Mouse (Mus musculus) MEL (cell line): Measurements from ENCODE around the gene Prkd1. TPM values are rescaled to one million over a fixed set of nuclear protein-coding genes. Genes with fewer than 3 reads are reported as not detected.

Experiments
- DNase-seq: peaks from one replicate; pipeline ENCODE4 v3.0.0; 2011; ENCODE audit warnings: low read depth, low spot score
- H3K27ac ChIP-seq: 2 replicates; pipeline ENCODE4 v1.5.1; 2012; ENCODE audit warnings: low read depth, mild to moderate bottlenecking, control low read depth, low read length, moderate library complexity; ENCODE audit not compliant: control insufficient read depth
- H3K27me3 ChIP-seq, 2 experiments: fragments of 150-350 bp in 1 of 2; sonication (generic) in 1 of 2; 2 replicates each; pipeline ENCODE4 v1.6.1; 2012; ENCODE audit warnings: low read length in 2 of 2, mild to moderate bottlenecking in 2 of 2, improper control_type of control experiment in 1 of 2, moderate library complexity in 1 of 2; ENCODE audit not compliant: insufficient read depth in 2 of 2, control insufficient read depth in 1 of 2
- H3K36me3 ChIP-seq, 2 experiments: 2 replicates each; pipeline ENCODE4 v1.6.1; 2012 to 2014; ENCODE audit warnings: low read length in 2 of 2, improper control_type of control experiment in 1 of 2, inconsistent platforms in 1 of 2, mild to moderate bottlenecking in 1 of 2; ENCODE audit not compliant: insufficient read depth in 2 of 2, control insufficient read depth in 1 of 2
- H3K4me1 ChIP-seq, 2 experiments: fragments of 150-350 bp in 1 of 2; sonication (generic) in 1 of 2; 2 replicates each; pipeline ENCODE4 v1.6.1; 2012; ENCODE audit warnings: low read length in 2 of 2, improper control_type of control experiment in 1 of 2, mild to moderate bottlenecking in 1 of 2; ENCODE audit not compliant: insufficient read depth in 2 of 2, control insufficient read depth in 1 of 2
- H3K4me3 ChIP-seq, 2 experiments: fragments of 150-350 bp in 1 of 2; sonication (generic) in 1 of 2; 2 replicates each; pipeline ENCODE4 v1.5.1; 2012; ENCODE audit warnings: low read depth in 2 of 2, low read length in 2 of 2, mild to moderate bottlenecking in 2 of 2, moderate library complexity in 2 of 2, control low read depth in 1 of 2, improper control_type of control experiment in 1 of 2; ENCODE audit not compliant: control insufficient read depth in 1 of 2, insufficient read depth in 1 of 2
- H3K79me2 ChIP-seq: 2 replicates; pipeline ENCODE4 v1.6.1; 2012; ENCODE audit warnings: mild to moderate bottlenecking, low read length, moderate library complexity; ENCODE audit not compliant: control insufficient read depth, poor library complexity, insufficient read depth
- H3K9ac ChIP-seq: 2 replicates; pipeline ENCODE4 v1.6.1; 2012; ENCODE audit warnings: low read depth, mild to moderate bottlenecking, control low read depth, low read length, moderate library complexity; ENCODE audit not compliant: control insufficient read depth, poor library complexity, severe bottlenecking
- H3K9me3 ChIP-seq: fragments of 150-350 bp; sonication (generic); replicated peaks from 2 replicates; pipeline ENCODE4 v1.6.1; 2012; ENCODE audit warnings: mild to moderate bottlenecking, low read length, improper control_type of control experiment, moderate library complexity; ENCODE audit not compliant: insufficient read depth
- BHLHE40 ChIP-seq: IDR thresholded peaks from 2 replicates; pipeline ENCODE4 v1.6.1; 2012; ENCODE audit warnings: low read depth, mild to moderate bottlenecking, inconsistent platforms, low read length, improper control_type of control experiment, borderline replicate concordance
- CHD2 ChIP-seq: IDR thresholded peaks from 2 replicates; pipeline ENCODE4 v1.6.1; 2011; ENCODE audit warnings: low read length, improper control_type of control experiment
- ELF1 ChIP-seq: IDR thresholded peaks from 2 replicates; pipeline ENCODE4 v1.6.1; 2014; ENCODE audit warnings: low read depth, mild to moderate bottlenecking, inconsistent platforms, low read length, improper control_type of control experiment, moderate library complexity
- EP300 ChIP-seq, 2 experiments: IDR thresholded peaks; 2 replicates each; pipeline ENCODE4 v1.6.1; 2011; ENCODE audit warnings: improper control_type of control experiment in 2 of 2, low read length in 2 of 2, low read depth in 1 of 2, mild to moderate bottlenecking in 1 of 2
- ETS1 ChIP-seq: IDR thresholded peaks from 2 replicates; pipeline ENCODE4 v1.6.1; 2012; ENCODE audit warnings: low read depth, mild to moderate bottlenecking, inconsistent platforms, low read length, improper control_type of control experiment, moderate library complexity
- JUND ChIP-seq: IDR thresholded peaks from 2 replicates; pipeline ENCODE4 v1.6.1; 2011; ENCODE audit warnings: low read depth, mild to moderate bottlenecking, improper control_type of control experiment, low read length
- KAT2A ChIP-seq: conservative IDR thresholded peaks from 2 replicates; pipeline ENCODE4 v1.6.1; 2012; ENCODE audit warnings: low read depth, low read length, improper control_type of control experiment, inconsistent platforms
- MAFK ChIP-seq: IDR thresholded peaks from 2 replicates; pipeline ENCODE4 v1.6.1; 2011; ENCODE audit warnings: low read depth, mild to moderate bottlenecking, low read length, improper control_type of control experiment, borderline replicate concordance
- MAX ChIP-seq: IDR thresholded peaks from 2 replicates; pipeline ENCODE4 v1.6.1; 2011; ENCODE audit warnings: low read length, improper control_type of control experiment
- MEF2A ChIP-seq: IDR thresholded peaks from 2 replicates; pipeline ENCODE4 v1.6.1; 2014; ENCODE audit warnings: low read depth, mild to moderate bottlenecking, inconsistent platforms, low read length, improper control_type of control experiment; ENCODE audit not compliant: poor library complexity, insufficient replicate concordance, severe bottlenecking; ENCODE audit errors: extremely low read depth
- MXI1 ChIP-seq: IDR thresholded peaks from 2 replicates; pipeline ENCODE4 v1.6.1; 2011; ENCODE audit warnings: mild to moderate bottlenecking, low read depth, low read length, improper control_type of control experiment
- MYB ChIP-seq: IDR thresholded peaks from 2 replicates; pipeline ENCODE4 v1.6.1; 2011; ENCODE audit warnings: mild to moderate bottlenecking, low read depth, low read length, improper control_type of control experiment
- MYC ChIP-seq: IDR thresholded peaks from 2 replicates; pipeline ENCODE4 v1.6.1; 2011; ENCODE audit warnings: low read depth, mild to moderate bottlenecking, low read length, improper control_type of control experiment, moderate library complexity
- NELFE ChIP-seq: IDR thresholded peaks from 2 replicates; pipeline ENCODE4 v1.6.1; 2011; ENCODE audit warnings: low read depth, low read length, improper control_type of control experiment
- NRF1 ChIP-seq: IDR thresholded peaks from 2 replicates; pipeline ENCODE4 v1.6.1; 2014; ENCODE audit warnings: low read depth, mild to moderate bottlenecking, inconsistent platforms, low read length, improper control_type of control experiment, moderate library complexity; ENCODE audit not compliant: poor library complexity, insufficient read depth, severe bottlenecking
- POLR2AphosphoS2 ChIP-seq: IDR thresholded peaks from 2 replicates; pipeline ENCODE4 v1.6.1; 2011; ENCODE audit warnings: low read length, improper control_type of control experiment
- POLR2AphosphoS5 ChIP-seq: IDR thresholded peaks from 2 replicates; pipeline ENCODE4 v1.6.1; 2012; ENCODE audit warnings: low read depth, borderline replicate concordance, mild to moderate bottlenecking, inconsistent platforms, low read length, moderate library complexity, mixed read lengths
- RAD21 ChIP-seq: IDR thresholded peaks from 2 replicates; pipeline ENCODE4 v1.6.1; 2011; ENCODE audit warnings: mild to moderate bottlenecking, low read depth, low read length, improper control_type of control experiment
- SMC3 ChIP-seq: IDR thresholded peaks from 2 replicates; pipeline ENCODE4 v1.6.1; 2011; ENCODE audit warnings: low read depth, low read length, improper control_type of control experiment
- TAL1 ChIP-seq: IDR thresholded peaks from 2 replicates; pipeline ENCODE4 v1.6.1; 2012; ENCODE audit warnings: mild to moderate bottlenecking, inconsistent platforms, low read length, moderate library complexity, mixed read lengths
- TCF12 ChIP-seq: IDR thresholded peaks from 2 replicates; pipeline ENCODE4 v1.6.1; 2014; ENCODE audit warnings: low read depth, mild to moderate bottlenecking, inconsistent platforms, low read length, improper control_type of control experiment, moderate library complexity
- UBTF ChIP-seq: IDR thresholded peaks from 2 replicates; pipeline ENCODE4 v1.6.1; 2012; ENCODE audit warnings: low read depth, mild to moderate bottlenecking, inconsistent platforms, low read length, improper control_type of control experiment, moderate library complexity, borderline replicate concordance; ENCODE audit not compliant: insufficient read depth
- USF1 ChIP-seq: IDR thresholded peaks from 2 replicates; pipeline ENCODE4 v1.6.1; 2014; ENCODE audit warnings: low read depth, mild to moderate bottlenecking, inconsistent platforms, low read length, improper control_type of control experiment, moderate library complexity
- USF2 ChIP-seq, 2 experiments: IDR thresholded peaks; 2 replicates each; pipeline ENCODE4 v1.6.1; 2011 to 2012; ENCODE audit warnings: improper control_type of control experiment in 2 of 2, low read length in 2 of 2, borderline replicate concordance in 1 of 2, inconsistent platforms in 1 of 2, low read depth in 1 of 2, mild to moderate bottlenecking in 1 of 2; ENCODE audit not compliant: insufficient read depth in 1 of 2
- ZC3H11A ChIP-seq: IDR thresholded peaks from 2 replicates; pipeline ENCODE4 v1.6.1; 2012; ENCODE audit warnings: low read depth, mild to moderate bottlenecking, inconsistent platforms, low read length, improper control_type of control experiment
- ZMIZ1 ChIP-seq: IDR thresholded peaks from 2 replicates; pipeline ENCODE4 v1.6.1; 2012; ENCODE audit warnings: low read depth, mild to moderate bottlenecking, inconsistent platforms, low read length, improper control_type of control experiment, moderate library complexity
- ZNF384 ChIP-seq: IDR thresholded peaks from 2 replicates; pipeline ENCODE4 v1.6.1; 2012; ENCODE audit warnings: low read depth, mild to moderate bottlenecking, inconsistent platforms, low read length, improper control_type of control experiment
- polyA plus RNA-seq, 2 experiments: library from polyadenylated mRNA; stranded (reverse) in 1 of 2; unstranded in 1 of 2; fragments of >175 nt in 1 of 2; fragments of >200 nt in 1 of 2; gene quantifications; 2 replicates each; pipeline versions ENCODE4 v1.2.1 to v1.2.4; 2012; ENCODE audit warnings: low replicate concordance in 2 of 2, low read depth in 1 of 2; ENCODE audit not compliant: insufficient read length in 2 of 2, insufficient read depth in 1 of 2, missing spikeins in 1 of 2
- total RNA-seq: library from RNA; depleted of rRNA; stranded (reverse); fragments of 300-350 nt; gene quantifications from 2 replicates; pipeline ENCODE4 v1.2.3, GENCODE M21; 2012

Prkd1 gene
- total and polyA plus RNA-seq, 3 experiments: not detected

- Histone ChIP-seq H3K79me2 (no peaks in the 10 kb centered on the region), H3K4me1 (no peaks in the 10 kb centered on the region), H3K9ac (no peak overlapping the region), H3K9me3 (no peaks in the 10 kb centered on the region), H3K27me3 (no peaks in the 10 kb centered on the region)
- no peak for DNase-seq
- no peak for TF ChIP-seq ZC3H11A
- no peak for TF ChIP-seq CHD2
- no peak for TF ChIP-seq MAX
- TF ChIP-seq MYB: no peak
- TF ChIP-seq RAD21: no peak
- TF ChIP-seq EP300 (IDR thresholded peaks at IDR 0.05; ENCODE audit: low read depth in 1 of 2, low read length in 2 of 2): no peak
- TF ChIP-seq POLR2AphosphoS2: no peak
- no peak for TF ChIP-seq ELF1
- TF ChIP-seq JUND: no peak
- TF ChIP-seq ZNF384: no peak
- TF ChIP-seq, all 39 proteins: peak for 0
- no peak overlapping the region for H3K27ac ChIP-seq
- H3K36me3 ChIP-seq: no peaks in the 10 kb centered on the region
- H3K4me3 ChIP-seq: no peak overlapping the region
Observed at GRCm38 (mm10) chr12:50560536-50560935, 88.4 kb downstream of the Prkd1 start.

GRCm38 (mm10) chr12:50558231-50558630, 90.7 kb downstream of the Prkd1 start:
- DNase-seq: no peak
- no peak overlapping the region for H3K27ac ChIP-seq
- no peaks in the 10 kb centered on the region for H3K27me3 ChIP-seq

GRCm38 (mm10) chr12:50554214-50554613, 94.7 kb downstream of the Prkd1 start:
- Histone ChIP-seq H3K27me3 (no peaks in the 10 kb centered on the region), H3K27ac (no peak overlapping the region), H3K9me3 (no peaks in the 10 kb centered on the region), H3K36me3 (no peaks in the 10 kb centered on the region), H3K79me2 (no peaks in the 10 kb centered on the region), H3K4me1 (no peaks in the 10 kb centered on the region), H3K4me3 (no peak overlapping the region), H3K9ac (no peak overlapping the region)
- no peak for DNase-seq
- TF ChIP-seq USF2 (IDR thresholded peaks at IDR 0.05; ENCODE audit: borderline replicate concordance in 1 of 2, insufficient read depth in 1 of 2, low read depth in 1 of 2, low read length in 2 of 2): no peak
- no peak for TF ChIP-seq ZMIZ1
- TF ChIP-seq POLR2AphosphoS5: no peak
- TF ChIP-seq MEF2A: no peak
- no peak for TF ChIP-seq MYC
- TF ChIP-seq BHLHE40: no peak
- TF ChIP-seq NELFE: no peak
- no peak for TF ChIP-seq TAL1
- no peak for TF ChIP-seq MAFK
- TF ChIP-seq KAT2A: no peak

More at GRCm38 (mm10) chr12:50558231-50558630, 90.7 kb downstream of the Prkd1 start:
- no peaks in the 10 kb centered on the region for H3K9me3 ChIP-seq
- H3K4me1 ChIP-seq: no peaks in the 10 kb centered on the region
- H3K36me3 ChIP-seq: no peaks in the 10 kb centered on the region
- no peak overlapping the region for H3K4me3 ChIP-seq
- no peaks in the 10 kb centered on the region for H3K79me2 ChIP-seq
- no peak for TF ChIP-seq NRF1
- TF ChIP-seq KAT2A: no peak
- TF ChIP-seq MXI1: no peak
- TF ChIP-seq UBTF: no peak
- TF ChIP-seq POLR2AphosphoS5: no peak
- TF ChIP-seq ZMIZ1: no peak
- TF ChIP-seq SMC3: no peak
- TF ChIP-seq ELF1: no peak
- no peak for TF ChIP-seq MYB
- TF ChIP-seq USF1: no peak
- TF ChIP-seq BHLHE40: no peak
- no peak for TF ChIP-seq MAX
- no peak for TF ChIP-seq TCF12
- TF ChIP-seq ETS1: no peak
- no peak overlapping the region for H3K9ac ChIP-seq
